Mouse (Mus musculus) frontal cortex, postnatal 36 days (tissue): ENCODE measurements around the gene Trp53i13.
A peak's percentile ranks its signal among the peaks of the same experiment; 100 is the strongest.

Experiments
- DNase-seq, 2 experiments: peaks; one replicate each; pipeline ENCODE4 v3.0.0; 2022; ENCODE audit warnings: low spot score in 2 of 2

Gene Trp53i13

GRCm38 (mm10) chr11:77463101-77463445, 52.7 kb downstream of the Trp53i13 start:
- no peak for DNase-seq

GRCm38 (mm10) chr11:77462283-77463100, 53.3 kb downstream of the Trp53i13 start, which contains the start of gene Coro6:
TSS of gene Coro6 (plus strand) at chr11:77462411.
- peak in 1 of 2 experiments; percentile 51 for DNase-seq

- DNase-seq, result no peak
Measured at GRCm38 (mm10) chr11:77461856-77462255, 53.9 kb downstream of the Trp53i13 start.
